Mouse (Mus musculus) frontal cortex, postnatal 25 days (tissue): ENCODE results near the gene Tanc2.

Source experiments
- DNase-seq, 2 experiments: peaks; one replicate each; pipeline ENCODE4 v3.0.0; 2022; ENCODE audit warnings: low spot score in 2 of 2

Tanc2 gene

GRCm38 (mm10) chr11:105648026-105648425, 58.2 kb downstream of the Tanc2 start:
- DNase-seq, result no peak

GRCm38 (mm10) chr11:105654616-105655015, 64.8 kb downstream of the Tanc2 start:
- DNase-seq, result no peak

- DNase-seq, result no peak
Measured at GRCm38 (mm10) chr11:105655335-105655734, 65.5 kb downstream of the Tanc2 start.

- DNase-seq, result no peak
Measured at GRCm38 (mm10) chr11:105667879-105668278, 78.1 kb downstream of the Tanc2 start.

GRCm38 (mm10) chr11:105678996-105679395, 89.2 kb downstream of the Tanc2 start:
- no peak for DNase-seq

- no peak for DNase-seq
Measured at GRCm38 (mm10) chr11:105684747-105685146, 95.0 kb downstream of the Tanc2 start.

GRCm38 (mm10) chr11:105700528-105700927, 110.7 kb downstream of the Tanc2 start:
- DNase-seq, result no peak

GRCm38 (mm10) chr11:105719660-105720059, 129.9 kb downstream of the Tanc2 start:
- DNase-seq, result no peak

GRCm38 (mm10) chr11:105731541-105731940, 141.8 kb downstream of the Tanc2 start:
- DNase-seq, result peak in 1 of 2 experiments; percentile 19

- no peak for DNase-seq
Measured at GRCm38 (mm10) chr11:105731989-105732531, 142.3 kb downstream of the Tanc2 start.

GRCm38 (mm10) chr11:105743171-105743570, 153.4 kb downstream of the Tanc2 start:
- DNase-seq, result no peak

- no peak for DNase-seq
Measured at GRCm38 (mm10) chr11:105749297-105750071, 159.7 kb downstream of the Tanc2 start.

- no peak for DNase-seq
Measured at GRCm38 (mm10) chr11:105758561-105759203, 168.9 kb downstream of the Tanc2 start.

GRCm38 (mm10) chr11:105759413-105759812, 169.6 kb downstream of the Tanc2 start:
- DNase-seq, result no peak

- DNase-seq, result no peak
Measured at GRCm38 (mm10) chr11:105760346-105760745, 170.6 kb downstream of the Tanc2 start.

- DNase-seq, result no peak
Measured at GRCm38 (mm10) chr11:105777802-105778201, 188.0 kb downstream of the Tanc2 start.

- DNase-seq, result no peak
Measured at GRCm38 (mm10) chr11:105792501-105792900, 202.7 kb downstream of the Tanc2 start.

GRCm38 (mm10) chr11:105803686-105804085, 213.9 kb downstream of the Tanc2 start:
- no peak for DNase-seq

GRCm38 (mm10) chr11:105804776-105805175, 215.0 kb downstream of the Tanc2 start:
- no peak for DNase-seq

GRCm38 (mm10) chr11:105807103-105807502, 217.3 kb downstream of the Tanc2 start:
- no peak for DNase-seq

GRCm38 (mm10) chr11:105823246-105823645, 233.5 kb downstream of the Tanc2 start:
- no peak for DNase-seq

GRCm38 (mm10) chr11:105823759-105824158, 234.0 kb downstream of the Tanc2 start:
- no peak for DNase-seq

GRCm38 (mm10) chr11:105828175-105828574, 238.4 kb downstream of the Tanc2 start:
- DNase-seq, result no peak
